Mouse (Mus musculus) CH12.LX (cell line): ENCODE measurements around the gene Smyd3. TPM values are rescaled to one million over a fixed set of nuclear protein-coding genes. Genes with fewer than 3 reads are reported as not detected.

ENCODE experiments used
- DNase-seq: peaks from one replicate; pipeline ENCODE4 v3.0.0-alpha.2; 2013; ENCODE audit errors: extremely low read depth
- H3K27ac ChIP-seq: 2 replicates; pipeline ENCODE4 v1.5.1; 2012; ENCODE audit warnings: low read depth, mild to moderate bottlenecking, control low read depth, moderate library complexity; ENCODE audit not compliant: insufficient read depth
- H3K27me3 ChIP-seq: replicated peaks from 2 replicates; pipeline ENCODE3; 2012; ENCODE audit warnings: inconsistent platforms
- H3K36me3 ChIP-seq, 2 experiments: replicated peaks in 1 of 2; 2 replicates each; pipeline versions ENCODE3 to v1.6.1; 2012; ENCODE audit warnings: inconsistent platforms in 1 of 2, low read length in 1 of 2, mild to moderate bottlenecking in 1 of 2, mixed read lengths in 1 of 2, moderate library complexity in 1 of 2; ENCODE audit not compliant: control insufficient read depth in 1 of 2, insufficient read depth in 1 of 2
- H3K4me1 ChIP-seq, 2 experiments: 2 replicates each; pipeline ENCODE4 v1.6.1; 2012; ENCODE audit warnings: inconsistent platforms in 1 of 2, moderate library complexity in 1 of 2; ENCODE audit not compliant: insufficient read depth in 2 of 2, control insufficient read depth in 1 of 2
- H3K4me2 ChIP-seq: 2 replicates; pipeline ENCODE4 v1.6.1; 2012; ENCODE audit warnings: low read depth, mild to moderate bottlenecking, control low read depth; ENCODE audit not compliant: poor library complexity, insufficient read depth, severe bottlenecking
- H3K4me3 ChIP-seq, 3 experiments: fragments of 150-350 bp in 1 of 3; sonication (generic) in 1 of 3; replicated peaks in 1 of 3; 2 replicates each; pipeline versions ENCODE3 to v1.5.1; 2011 to 2012; ENCODE audit warnings: low read depth in 2 of 3, low read length in 2 of 3, mild to moderate bottlenecking in 2 of 3, moderate library complexity in 2 of 3, control low read depth in 1 of 3, improper control_type of control experiment in 1 of 3, inconsistent platforms in 1 of 3, mixed read lengths in 1 of 3; ENCODE audit not compliant: poor library complexity in 1 of 3
- H3K79me2 ChIP-seq: replicated peaks from 2 replicates; pipeline ENCODE4 v1.6.1; 2012; ENCODE audit warnings: mild to moderate bottlenecking, moderate library complexity; ENCODE audit not compliant: control insufficient read depth, poor library complexity, insufficient read depth, severe bottlenecking; ENCODE audit errors: extremely low read depth
- H3K9ac ChIP-seq: 2 replicates; pipeline ENCODE4 v1.6.1; 2012; ENCODE audit warnings: low read depth, mild to moderate bottlenecking, control low read depth, moderate library complexity; ENCODE audit not compliant: insufficient read depth
- H3K9me3 ChIP-seq: replicated peaks from 2 replicates; pipeline ENCODE3; 2012; ENCODE audit warnings: low read length, inconsistent platforms, mixed read lengths
- BHLHE40 ChIP-seq: IDR thresholded peaks from 2 replicates; pipeline ENCODE4 v1.6.1; 2011; ENCODE audit warnings: mild to moderate bottlenecking, low read depth, low read length, improper control_type of control experiment
- CHD1 ChIP-seq: IDR thresholded peaks from 2 replicates; pipeline ENCODE4 v1.6.1; 2012; ENCODE audit warnings: low read depth, low read length, improper control_type of control experiment, inconsistent platforms
- CHD2 ChIP-seq: IDR thresholded peaks from 2 replicates; pipeline ENCODE4 v1.6.1; 2011; ENCODE audit warnings: low read length, improper control_type of control experiment
- CTCF ChIP-seq, 2 experiments: IDR thresholded peaks in 1 of 2; conservative IDR thresholded peaks in 1 of 2; 2 replicates each; pipeline ENCODE4 v1.5.1; 2011 to 2012; ENCODE audit warnings: low read depth in 2 of 2, low read length in 2 of 2, improper control_type of control experiment in 1 of 2, inconsistent platforms in 1 of 2, mild to moderate bottlenecking in 1 of 2, moderate library complexity in 1 of 2
- EP300 ChIP-seq: IDR thresholded peaks from 2 replicates; pipeline ENCODE4 v1.6.1; 2011; ENCODE audit warnings: low read length, improper control_type of control experiment
- GABPA ChIP-seq: IDR thresholded peaks from 2 replicates; pipeline ENCODE4 v1.6.1; 2012; ENCODE audit warnings: low read depth, low read length, improper control_type of control experiment, inconsistent platforms; ENCODE audit not compliant: insufficient replicate concordance
- JUN ChIP-seq: IDR thresholded peaks from 2 replicates; pipeline ENCODE4 v1.6.1; 2011; ENCODE audit warnings: low read depth, mild to moderate bottlenecking, low read length, improper control_type of control experiment, moderate library complexity; ENCODE audit not compliant: insufficient read depth
- JUND ChIP-seq: conservative IDR thresholded peaks from 2 replicates; pipeline ENCODE4 v1.6.1; 2011; ENCODE audit warnings: low read depth, low read length, improper control_type of control experiment
- MEF2A ChIP-seq: IDR thresholded peaks from 2 replicates; pipeline ENCODE4 v1.6.1; 2014; ENCODE audit warnings: low read depth, mild to moderate bottlenecking, inconsistent platforms, low read length, improper control_type of control experiment, borderline replicate concordance
- MYC ChIP-seq: IDR thresholded peaks from 2 replicates; pipeline ENCODE4 v1.6.1; 2011; ENCODE audit warnings: low read depth, mild to moderate bottlenecking, improper control_type of control experiment, low read length
- POLR2A ChIP-seq: IDR thresholded peaks from 2 replicates; pipeline ENCODE4 v1.6.1; 2011; ENCODE audit warnings: low read depth, mild to moderate bottlenecking, improper control_type of control experiment, low read length
- POLR2AphosphoS2 ChIP-seq: IDR thresholded peaks from 2 replicates; pipeline ENCODE4 v1.6.1; 2011; ENCODE audit warnings: low read depth, low read length, improper control_type of control experiment
- SIN3A ChIP-seq: IDR thresholded peaks from 2 replicates; pipeline ENCODE4 v1.6.1; 2012; ENCODE audit warnings: low read length, improper control_type of control experiment, inconsistent platforms
- TCF12 ChIP-seq: IDR thresholded peaks from 2 replicates; pipeline ENCODE4 v1.6.1; 2014; ENCODE audit warnings: low read depth, mild to moderate bottlenecking, inconsistent platforms, low read length, improper control_type of control experiment
- UBTF ChIP-seq: IDR thresholded peaks from 2 replicates; pipeline ENCODE4 v1.6.1; 2012; ENCODE audit warnings: low read depth, mild to moderate bottlenecking, inconsistent platforms, low read length, improper control_type of control experiment, moderate library complexity
- ZKSCAN1 ChIP-seq: IDR thresholded peaks from 2 replicates; pipeline ENCODE4 v1.6.1; 2012; ENCODE audit warnings: low read depth, inconsistent platforms, low read length, improper control_type of control experiment, borderline replicate concordance
- ZMIZ1 ChIP-seq: IDR thresholded peaks from 2 replicates; pipeline ENCODE4 v1.6.1; 2012; ENCODE audit warnings: low read depth, mild to moderate bottlenecking, inconsistent platforms, low read length, improper control_type of control experiment
- ZNF384 ChIP-seq: IDR thresholded peaks from 2 replicates; pipeline ENCODE4 v1.6.1; 2012; ENCODE audit warnings: low read depth, low read length, improper control_type of control experiment, inconsistent platforms
- dilution Hi-C: fragments of 300-500 bp; cut with MboI; formaldehyde crosslinking; loops from 2 replicates; pipeline ENCODE4 v1.14.3; 2020; ENCODE audit warnings: low sequenced_read_pairs; ENCODE audit not compliant: extremely low pct_unique_long_range_greater_than_20kb, extremely low pct_ligation_motif_present
- in situ Hi-C: fragments of 300-500 bp; cut with MboI; formaldehyde crosslinking; loops from 3 replicates; pipeline ENCODE4 v1.14.3; 2019; ENCODE audit warnings: low sequenced_read_pairs, low pct_ligation_motif_present, low pct_unique_long_range_greater_than_20kb, mixed read lengths
- polyA plus RNA-seq: library from polyadenylated mRNA; unstranded; fragments of >175 nt; gene quantifications from 2 replicates; pipeline ENCODE4 v1.2.1, GENCODE M21; 2012; ENCODE audit warnings: low read depth; ENCODE audit not compliant: insufficient read length
- total RNA-seq, 2 experiments: library from RNA; depleted of rRNA; stranded (reverse); fragments of 300-350 nt in 1 of 2; fragments of >200 nt in 1 of 2; gene quantifications; 2 replicates each; pipeline ENCODE4 v1.2.3; 2012 to 2014

The Smyd3 gene
- total and polyA plus RNA-seq, 3 experiments, result 11.4 to 12.5 (median 11.8) TPM

- Histone ChIP-seq H3K4me1 (peaks cover 0 to 5% of the 10 kb centered on the region in 2 experiments; a peak in 2 of 4 replicates), H3K9ac (no peak overlapping the region), H3K79me2 (no peaks in the 10 kb centered on the region), H3K27ac (no peak overlapping the region), H3K36me3 (peaks cover 0 to 2% of the 10 kb centered on the region in 2 experiments), H3K9me3 (no peaks in the 10 kb centered on the region), H3K27me3 (no peaks in the 10 kb centered on the region), H3K4me3 (no peak overlapping the region), H3K4me2 (no peak overlapping the region)
- no peak for DNase-seq
- TF ChIP-seq SIN3A (no peak), JUN (no peak), MYC (no peak), POLR2A (no peak), ZNF384 (no peak), JUND (no peak), BHLHE40 (no peak), CHD1 (no peak), GABPA (no peak)
- dilution Hi-C loops (no loop called here), in situ Hi-C loops (no loop called here)
Measured at GRCm38 (mm10) chr1:179243554-179243953, 274.3 kb downstream of the Smyd3 start.

GRCm38 (mm10) chr1:179240663-179241279 is 277.1 kb downstream of the Smyd3 start:
- no peak overlapping the region for H3K4me3 ChIP-seq
- no peaks in the 10 kb centered on the region for H3K36me3 ChIP-seq
- H3K9ac ChIP-seq, result no peak overlapping the region
- H3K27ac ChIP-seq, result no peak overlapping the region
- dilution Hi-C loops, result no loop called here
- no peaks in the 10 kb centered on the region for H3K27me3 ChIP-seq
- TF ChIP-seq GABPA, result no peak
- in situ Hi-C loops, result no loop called here
- no peak for DNase-seq
- peaks cover 0 to 11% of the 10 kb centered on the region in 2 experiments; a peak in 2 of 4 replicates for H3K4me1 ChIP-seq
- no peaks in the 10 kb centered on the region for H3K9me3 ChIP-seq
- no peaks in the 10 kb centered on the region for H3K79me2 ChIP-seq
- no peak overlapping the region for H3K4me2 ChIP-seq

GRCm38 (mm10) chr1:179238639-179239038 is 279.2 kb downstream of the Smyd3 start:
- H3K79me2 ChIP-seq, result no peaks in the 10 kb centered on the region
- H3K4me2 ChIP-seq, result no peak overlapping the region
- in situ Hi-C loops, result no loop called here
- H3K4me1 ChIP-seq, result peaks cover 0 to 14% of the 10 kb centered on the region in 2 experiments; a peak in 2 of 4 replicates
- H3K27me3 ChIP-seq, result no peaks in the 10 kb centered on the region
- dilution Hi-C loops, result no loop called here
- DNase-seq, result no peak
- no peak overlapping the region for H3K9ac ChIP-seq
- H3K36me3 ChIP-seq, result no peaks in the 10 kb centered on the region
- H3K9me3 ChIP-seq, result no peaks in the 10 kb centered on the region
- no peak overlapping the region for H3K27ac ChIP-seq
- no peak overlapping the region for H3K4me3 ChIP-seq
- TF ChIP-seq GABPA (no peak), ZKSCAN1 (no peak), ZMIZ1 (no peak), BHLHE40 (no peak), UBTF (no peak), CHD2 (no peak), CTCF (conservative IDR thresholded peaks at IDR 0.05 in 1 of 2, IDR thresholded peaks at IDR 0.05 in 1 of 2; ENCODE audit: low read depth in 2 of 2, low read length in 2 of 2) (no peak), MEF2A (no peak), TCF12 (no peak), POLR2A (no peak), JUND (no peak), POLR2AphosphoS2 (no peak), EP300 (no peak)
